Mouse (Mus musculus) embryonic facial prominence, embryonic 13.5 days (tissue): ENCODE data around the gene Sdr9c7. TPM values are rescaled to one million over a fixed set of nuclear protein-coding genes. Genes with fewer than 3 reads are reported as not detected.
A peak's percentile ranks its signal among the peaks of the same experiment; 100 is the strongest.
"Not testable (repeated sequence)": the region's sequence is repeated elsewhere in the genome, so short reads cannot be mapped to it uniquely, and the experiment has no call there.

Source experiments
- ATAC-seq: fragments of 200-750 bp; cut with Nextera tagmentation; 2 replicates; pipeline ENCODE4 v1.8.0; 2017; ENCODE audit warnings: low read depth; ENCODE audit not compliant: insufficient number of reproducible peaks, insufficient read depth, low FRiP score, low TSS enrichment
- H3K27ac ChIP-seq: fragments of 300-500 bp; sonication (generic); 2 replicates; pipeline ENCODE4 v1.5.1; 2015; ENCODE audit warnings: moderate library complexity, mild to moderate bottlenecking, inconsistent platforms
- H3K27me3 ChIP-seq: fragments of 300-500 bp; sonication (generic); 2 replicates; pipeline ENCODE4 v1.6.1; 2015; ENCODE audit warnings: mild to moderate bottlenecking, inconsistent platforms
- H3K36me3 ChIP-seq: fragments of 300-500 bp; sonication (generic); 2 replicates; pipeline ENCODE4 v1.6.1; 2015; ENCODE audit warnings: mild to moderate bottlenecking, inconsistent platforms
- H3K4me1 ChIP-seq: fragments of 300-500 bp; sonication (generic); 2 replicates; pipeline ENCODE4 v1.6.1; 2015; ENCODE audit warnings: inconsistent platforms
- H3K4me2 ChIP-seq: fragments of 300-500 bp; sonication (generic); 2 replicates; pipeline ENCODE4 v1.6.1; 2015; ENCODE audit warnings: moderate library complexity, mild to moderate bottlenecking, inconsistent platforms
- H3K4me3 ChIP-seq: fragments of 300-500 bp; sonication (generic); 2 replicates; pipeline ENCODE4 v1.5.1; 2015; ENCODE audit warnings: mild to moderate bottlenecking, inconsistent platforms
- H3K9ac ChIP-seq: fragments of 300-500 bp; sonication (generic); 2 replicates; pipeline ENCODE4 v1.6.1; 2015; ENCODE audit warnings: mild to moderate bottlenecking, inconsistent platforms
- H3K9me3 ChIP-seq: fragments of 300-500 bp; sonication (generic); 2 replicates; pipeline ENCODE4 v1.6.1; 2016; ENCODE audit warnings: inconsistent platforms
- WGBS: fragments of 180-500 bp; shearing (Covaris S2); methylation state at CpG from one replicate; pipeline ENCODE4 v1.1.7; 2015; ENCODE audit warnings: mixed read lengths; 5-methylcytosine and 5-hydroxymethylcytosine counted together
- polyA plus RNA-seq: library from polyadenylated mRNA; unstranded; fragments of >200 nt; fragmentation: Nextera tagmentation; extraction: Ambion mirVana; gene quantifications from 2 replicates; pipeline ENCODE4 v1.2.1, GENCODE M21; 2015

The Sdr9c7 gene
- polyA plus RNA-seq, 1 experiment from 2014 or later = 0.08 TPM

- H3K36me3 ChIP-seq = no peaks in the 10 kb centered on the region
- 85% methylated on average over 1 of the region's 1 CpGs for WGBS
Observed at GRCm38 (mm10) chr10:127915578-127915977, 17.3 kb downstream of the Sdr9c7 start.

GRCm38 (mm10) chr10:127917183-127917582, 18.9 kb downstream of the Sdr9c7 start:
- H3K27ac ChIP-seq, H3K36me3 ChIP-seq, H3K4me1 ChIP-seq, H3K4me3 ChIP-seq, H3K4me2 ChIP-seq, H3K9me3 ChIP-seq, H3K27me3 ChIP-seq, ATAC-seq, H3K9ac ChIP-seq: not testable (repeated sequence)
- 62% methylated on average over 3 of the region's 3 CpGs for WGBS

More at GRCm38 (mm10) chr10:127915578-127915977, 17.3 kb downstream of the Sdr9c7 start:
- H3K9me3 ChIP-seq = no peaks in the 10 kb centered on the region
- H3K9ac ChIP-seq = no peak overlapping the region
- H3K27ac ChIP-seq = no peak overlapping the region
- no peak overlapping the region for H3K4me3 ChIP-seq
- no peaks in the 10 kb centered on the region for H3K27me3 ChIP-seq
- no peak for ATAC-seq
- no peaks in the 10 kb centered on the region for H3K4me1 ChIP-seq
- no peak overlapping the region for H3K4me2 ChIP-seq

- H3K4me3 ChIP-seq = no peak overlapping the region
- no peak overlapping the region for H3K4me2 ChIP-seq
- no peaks in the 10 kb centered on the region for H3K36me3 ChIP-seq
- no peaks in the 10 kb centered on the region for H3K4me1 ChIP-seq
- H3K27me3 ChIP-seq = no peaks in the 10 kb centered on the region
- ATAC-seq = no peak
- no peak overlapping the region for H3K27ac ChIP-seq
- H3K9ac ChIP-seq = no peak overlapping the region
- WGBS = 95% methylated on average over 5 of the region's 5 CpGs
- H3K9me3 ChIP-seq = no peaks in the 10 kb centered on the region
Observed at GRCm38 (mm10) chr10:127917651-127918050, 19.3 kb downstream of the Sdr9c7 start.

GRCm38 (mm10) chr10:127922241-127922640, 23.9 kb downstream of the Sdr9c7 start:
- WGBS = 62% methylated on average over 1 of the region's 1 CpGs

GRCm38 (mm10) chr10:127923024-127923423, 24.7 kb downstream of the Sdr9c7 start:
- Histone ChIP-seq H3K9me3 (no peaks in the 10 kb centered on the region), H3K27ac (no peak overlapping the region), H3K4me3 (no peak overlapping the region), H3K27me3 (no peaks in the 10 kb centered on the region), H3K36me3 (no peaks in the 10 kb centered on the region), H3K9ac (no peak overlapping the region), H3K4me1 (peaks cover 7% of the 10 kb centered on the region; the same call in 1 of the 2 replicates), H3K4me2 (no peak overlapping the region)
- WGBS = 78% methylated on average over 8 of the region's 8 CpGs
- ATAC-seq = no peak

More at GRCm38 (mm10) chr10:127922241-127922640, 23.9 kb downstream of the Sdr9c7 start:
- no peak overlapping the region for H3K9ac ChIP-seq
- H3K4me1 ChIP-seq = peaks cover 7% of the 10 kb centered on the region; the same call in 1 of the 2 replicates
- no peaks in the 10 kb centered on the region for H3K36me3 ChIP-seq
- H3K27ac ChIP-seq = no peak overlapping the region
- no peaks in the 10 kb centered on the region for H3K9me3 ChIP-seq
- H3K4me3 ChIP-seq = no peak overlapping the region
- no peaks in the 10 kb centered on the region for H3K27me3 ChIP-seq
- H3K4me2 ChIP-seq = no peak overlapping the region
- no peak for ATAC-seq

- H3K4me2 ChIP-seq = no peak overlapping the region
- H3K36me3 ChIP-seq = no peaks in the 10 kb centered on the region
- peaks cover 7% of the 10 kb centered on the region; the same call in 1 of the 2 replicates for H3K4me1 ChIP-seq
- H3K27me3 ChIP-seq = no peaks in the 10 kb centered on the region
- no peak overlapping the region for H3K9ac ChIP-seq
- no peak for ATAC-seq
- 40% methylated on average over 7 of the region's 7 CpGs for WGBS
- no peak overlapping the region for H3K4me3 ChIP-seq
- H3K9me3 ChIP-seq = no peaks in the 10 kb centered on the region
- H3K27ac ChIP-seq = peak overlapping the region; percentile 69
Observed at GRCm38 (mm10) chr10:127924597-127925378, 26.5 kb downstream of the Sdr9c7 start.

- Histone ChIP-seq H3K27ac (no peak overlapping the region), H3K9me3 (no peaks in the 10 kb centered on the region), H3K4me2 (no peak overlapping the region), H3K36me3 (no peaks in the 10 kb centered on the region), H3K27me3 (no peaks in the 10 kb centered on the region), H3K4me3 (no peak overlapping the region), H3K9ac (no peak overlapping the region), H3K4me1 (peaks cover 7% of the 10 kb centered on the region; the same call in 1 of the 2 replicates)
- WGBS = 82% methylated on average over 2 of the region's 2 CpGs
- ATAC-seq = no peak
Observed at GRCm38 (mm10) chr10:127927737-127928136, 29.4 kb downstream of the Sdr9c7 start.

GRCm38 (mm10) chr10:127932290-127932926, 34.1 kb downstream of the Sdr9c7 start:
- Histone ChIP-seq H3K9ac (no peak overlapping the region), H3K9me3 (no peaks in the 10 kb centered on the region), H3K36me3 (no peaks in the 10 kb centered on the region), H3K27ac (no peak overlapping the region), H3K27me3 (no peaks in the 10 kb centered on the region), H3K4me3 (no peak overlapping the region), H3K4me2 (no peak overlapping the region), H3K4me1 (no peaks in the 10 kb centered on the region)
- WGBS = 62% methylated on average over 8 of the region's 8 CpGs
- no peak for ATAC-seq

GRCm38 (mm10) chr10:127936271-127936670, 38.0 kb downstream of the Sdr9c7 start:
- no peaks in the 10 kb centered on the region for H3K36me3 ChIP-seq
- 70% methylated on average over 8 of the region's 8 CpGs for WGBS
- ATAC-seq = no peak

GRCm38 (mm10) chr10:127936747-127937409, 38.6 kb downstream of the Sdr9c7 start:
- H3K4me2 ChIP-seq = no peak overlapping the region
- ATAC-seq = no peak
- WGBS = 85% methylated on average over 19 of the region's 19 CpGs

More at GRCm38 (mm10) chr10:127936271-127936670, 38.0 kb downstream of the Sdr9c7 start:
- Histone ChIP-seq H3K27me3 (no peaks in the 10 kb centered on the region), H3K27ac (no peak overlapping the region), H3K4me3 (no peak overlapping the region), H3K4me1 (no peaks in the 10 kb centered on the region), H3K4me2 (no peak overlapping the region), H3K9me3 (no peaks in the 10 kb centered on the region), H3K9ac (no peak overlapping the region)

GRCm38 (mm10) chr10:127937428-127938010, 39.2 kb downstream of the Sdr9c7 start:
- 2% methylated on average over 2 of the region's 2 CpGs for WGBS
- Histone ChIP-seq H3K4me3 (no peak overlapping the region), H3K36me3 (no peaks in the 10 kb centered on the region), H3K27me3 (no peaks in the 10 kb centered on the region), H3K4me1 (no peaks in the 10 kb centered on the region), H3K4me2 (no peak overlapping the region), H3K9ac (no peak overlapping the region), H3K9me3 (no peaks in the 10 kb centered on the region), H3K27ac (no peak overlapping the region)
- ATAC-seq = no peak

More at GRCm38 (mm10) chr10:127936747-127937409, 38.6 kb downstream of the Sdr9c7 start:
- H3K9me3 ChIP-seq = no peaks in the 10 kb centered on the region
- no peaks in the 10 kb centered on the region for H3K36me3 ChIP-seq
- H3K27me3 ChIP-seq = no peaks in the 10 kb centered on the region
- H3K27ac ChIP-seq = no peak overlapping the region
- no peak overlapping the region for H3K4me3 ChIP-seq
- H3K4me1 ChIP-seq = no peaks in the 10 kb centered on the region
- H3K9ac ChIP-seq = no peak overlapping the region
